In genomic region chr9:94704986-94705757, GRCm38 (mm10) we compare ENCODE assay signal across 16 mouse cellular contexts. TPM values are rescaled to one million over a fixed set of nuclear protein-coding genes. Genes with fewer than 3 reads are reported as not detected.
DNase-seq lines count a peak whose midpoint lies in the region; ATAC-seq and TF ChIP-seq lines count a peak whose summit lies in the region.
"Had no signal": no experiment of that assay in that cellular context is flagged by ENCODE, and none has a peak within 500 bp of the region (broad histone marks: within the 10 kb centered on the region; RNA-seq: fewer than 3 reads in every experiment).

No protein-coding gene starts in this region.

- intact Hi-C loops in heart, postnatal 25 days (cut with DNase I) = no loop called here

- no peaks in the 10 kb centered on the region for H3K27me3 ChIP-seq in midbrain, postnatal 0 days (ENCODE audit: insufficient read depth, low read length)
- no peaks in the 10 kb centered on the region for H3K27me3 ChIP-seq in midbrain, embryonic 10.5 days (ENCODE audit: low read depth, poor library complexity, severe bottlenecking)
- no peaks in the 10 kb centered on the region for H3K27me3 ChIP-seq in stomach, embryonic 15.5 days (replicated peaks)
- H3K27me3 ChIP-seq: forebrain, embryonic 13.5 days had no signal

- ATAC-seq in midbrain, postnatal 0 days (ENCODE audit: low FRiP score) = no peak
- ATAC-seq in stomach, embryonic 15.5 days (ENCODE audit: insufficient read depth, low FRiP score, low read depth) = no peak
- ATAC-seq: forebrain, embryonic 13.5 days had no signal

- no peak overlapping the region for H3K4me2 ChIP-seq in midbrain, postnatal 0 days (ENCODE audit: low read depth, low read length, poor library complexity, severe bottlenecking)
- H3K4me2 ChIP-seq in stomach, embryonic 15.5 days = no peak overlapping the region
- H3K4me2 ChIP-seq: forebrain, embryonic 13.5 days had no signal

- TF ChIP-seq CTCF in midbrain, postnatal 0 days (IDR thresholded peaks at IDR 0.05) = no peak

- H3K4me3 ChIP-seq in midbrain, postnatal 0 days (ENCODE audit: low read depth, low read length) = no peak overlapping the region
- H3K4me3 ChIP-seq in midbrain, embryonic 10.5 days = no peak overlapping the region
- H3K4me3 ChIP-seq in stomach, embryonic 15.5 days (replicated peaks) = no peak overlapping the region
- H3K4me3 ChIP-seq: forebrain, embryonic 13.5 days; left cerebral cortex, adult 2 months had no signal

- H3K36me3 ChIP-seq in midbrain, postnatal 0 days (ENCODE audit: insufficient read depth, low read length) = no peaks in the 10 kb centered on the region
- H3K36me3 ChIP-seq in midbrain, embryonic 10.5 days = no peaks in the 10 kb centered on the region
- H3K36me3 ChIP-seq in stomach, embryonic 15.5 days = no peaks in the 10 kb centered on the region

- 69% methylated on average over 9 of the region's 9 CpGs for WGBS in midbrain, postnatal 0 days
- 89% methylated on average over 9 of the region's 9 CpGs for WGBS in midbrain, embryonic 10.5 days
- WGBS in stomach, embryonic 15.5 days = 63% methylated on average over 9 of the region's 9 CpGs

- H3K9ac ChIP-seq in midbrain, postnatal 0 days (replicated peaks; ENCODE audit: low read length, poor library complexity, severe bottlenecking) = no peak overlapping the region
- H3K9ac ChIP-seq in stomach, embryonic 15.5 days = no peak overlapping the region
- H3K9ac ChIP-seq: forebrain, embryonic 13.5 days had no signal

- peak; percentile 22 to 39 for DNase-seq in heart, adult 18-20 months
- DNase-seq in heart, postnatal 25 days (ENCODE audit: low spot score) = no peak
- DNase-seq in midbrain, postnatal 0 days (ENCODE audit: low spot score) = peak; percentile 35
- DNase-seq in midbrain, embryonic 10.5 days (ENCODE audit: low spot score) = no peak
- DNase-seq in cerebellum, adult 18-20 months = peak; percentile 36 to 54
- no peak for DNase-seq in thymus, postnatal 25 days
- no peak for DNase-seq in liver
- DNase-seq: adrenal gland, postnatal 14 days; B cell, adult 2 months; gastrocnemius, postnatal 36 days; kidney, adult 8-10 months; kidney, postnatal 4 days; right cerebral cortex, postnatal 4 days had no signal

- no peak overlapping the region for H3K27ac ChIP-seq in midbrain, postnatal 0 days (ENCODE audit: low read depth, low read length)
- no peak overlapping the region for H3K27ac ChIP-seq in midbrain, embryonic 10.5 days (replicated peaks)
- peak overlapping the region; percentile 40; the same call in 1 of the 2 replicates for H3K27ac ChIP-seq in stomach, embryonic 15.5 days
- H3K27ac ChIP-seq: forebrain, embryonic 13.5 days; left cerebral cortex, adult 2 months had no signal

- H3K9me3 ChIP-seq in midbrain, postnatal 0 days (ENCODE audit: low read length) = no peaks in the 10 kb centered on the region
- no peaks in the 10 kb centered on the region for H3K9me3 ChIP-seq in midbrain, embryonic 10.5 days (replicated peaks)
- H3K9me3 ChIP-seq in stomach, embryonic 15.5 days = no peaks in the 10 kb centered on the region
- H3K9me3 ChIP-seq: forebrain, embryonic 13.5 days had no signal

- H3K4me1 ChIP-seq in midbrain, postnatal 0 days (ENCODE audit: insufficient read depth, low read length) = no peaks in the 10 kb centered on the region
- H3K4me1 ChIP-seq in midbrain, embryonic 10.5 days = peaks cover 22% of the 10 kb centered on the region
- H3K4me1 ChIP-seq in stomach, embryonic 15.5 days = no peaks in the 10 kb centered on the region

RNA-seq across cellular contexts. Expression of gene Slc9a9, which starts 35.5 kb away (rescaled TPM):
- total RNA-seq in heart, adult 18-20 months (2021) = 1 to 10 TPM; 1.6 to 2.4 TPM
- total RNA-seq in heart, postnatal 25 days (2021) = 1 to 10 TPM; 2.2 to 2.6 TPM
- 6.7 and 6.9 TPM in 2 replicates for total RNA-seq in midbrain, postnatal 0 days (2014; rRNA removed)
- polyA plus RNA-seq in midbrain, postnatal 0 days (2015; fragmentation: Nextera tagmentation; extraction: Ambion mirVana) = 5.7 and 6.0 TPM in 2 replicates
- 1.9 and 2.3 TPM in 2 replicates for polyA plus RNA-seq in midbrain, embryonic 10.5 days (2016; fragmentation: Nextera tagmentation; extraction: Ambion mirVana)
- 3.9 and 4.1 TPM in 2 replicates for polyA plus RNA-seq in stomach, embryonic 15.5 days (2015; fragmentation: Nextera tagmentation; extraction: Ambion mirVana)

Comparison
In these comparisons a context has a peak if more than half of its experiments do, and no peak if none do; other contexts are left out.
1. DNase-seq: peak in heart, adult 18-20 months (2 of 2), midbrain, postnatal 0 days (single experiment) and cerebellum, adult 18-20 months (2 of 2); none in heart, postnatal 25 days (single experiment), midbrain, embryonic 10.5 days (single experiment), thymus, postnatal 25 days (single experiment) and liver (single experiment).